9 mouse cellular contexts compared by ENCODE assay signal in the genomic region with DNA sequence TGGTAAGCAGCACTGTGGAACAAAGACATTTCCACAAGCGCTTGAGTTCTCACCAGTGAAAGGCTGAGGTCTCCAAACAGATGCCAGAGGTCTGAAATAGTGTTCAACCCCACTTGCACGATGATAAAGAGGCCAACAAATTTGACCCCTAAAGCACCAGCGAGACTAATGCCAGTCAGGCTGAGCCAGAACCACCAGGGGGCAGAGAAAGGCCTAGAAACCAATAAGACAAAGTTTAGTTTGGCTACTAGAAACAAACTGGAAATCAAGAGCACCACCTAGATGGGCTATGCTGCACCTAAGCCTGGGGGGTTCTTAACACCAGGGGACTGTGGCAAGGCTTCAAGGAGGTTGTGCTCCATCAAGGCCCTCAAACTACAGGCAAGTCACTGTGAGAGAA. TPM values are rescaled to one million over a fixed set of nuclear protein-coding genes. Genes with fewer than 3 reads are reported as not detected.
DNase-seq lines count a peak whose midpoint lies in the region; ATAC-seq and TF ChIP-seq lines count a peak whose summit lies in the region.
"Had no signal": no experiment of that assay in that cellular context is flagged by ENCODE, and none has a peak within 500 bp of the region (broad histone marks: within the 10 kb centered on the region; RNA-seq: fewer than 3 reads in every experiment).

No protein-coding gene starts in this region.

- TF ChIP-seq CTCF in thymus, adult 2 months (IDR thresholded peaks at IDR 0.05; ENCODE audit: borderline replicate concordance, control insufficient read depth, extremely low read depth, insufficient read depth, low read length, poor library complexity), result no peak
- TF ChIP-seq CTCF in embryonic fibroblast, embryonic 13.5 days (IDR thresholded peaks at IDR 0.05; ENCODE audit: borderline replicate concordance, insufficient read depth, low read length), result 0 out of 2 replicates have a peak, but pooled peaks have one; percentile 14

- no peak overlapping the region for H3K27ac ChIP-seq in thymus, adult 2 months (ENCODE audit: control insufficient read depth, insufficient read depth, low read length)
- no peak overlapping the region for H3K27ac ChIP-seq in embryonic fibroblast, embryonic 13.5 days (ENCODE audit: insufficient read depth, low read length)
- H3K27ac ChIP-seq: limb, embryonic 13.5 days had no signal

- H3K36me3 ChIP-seq in thymus, adult 2 months (ENCODE audit: control insufficient read depth, insufficient read depth, low read length), result no peaks in the 10 kb centered on the region

- WGBS in thymus, adult 2 months, result 76% methylated on average over 3 of the region's 3 CpGs

- no peaks in the 10 kb centered on the region for H3K27me3 ChIP-seq in thymus, adult 2 months (ENCODE audit: control insufficient read depth, insufficient read depth, low read length)
- H3K27me3 ChIP-seq: limb, embryonic 13.5 days had no signal

- H3K4me3 ChIP-seq in thymus, adult 2 months (ENCODE audit: control insufficient read depth, insufficient read depth, low read length), result no peak overlapping the region
- H3K4me3 ChIP-seq in embryonic fibroblast, embryonic 13.5 days (ENCODE audit: insufficient read depth, low read length), result no peak overlapping the region
- H3K4me3 ChIP-seq: limb, embryonic 13.5 days had no signal

- peak; percentile 75 for ATAC-seq in megakaryocyte progenitor cell, adult 5-6 weeks (replicated peaks; ENCODE audit: poor library complexity)

- peak; percentile 14 to 20 for DNase-seq in heart, postnatal 36 days
- DNase-seq in heart, adult 11 months, result no peak
- peak; percentile 41 for DNase-seq in thymus, adult 2 months
- no peak for DNase-seq in thymus, adult 18-20 months
- no peak for DNase-seq in layer of hippocampus, adult 8-10 months (ENCODE audit: low spot score in 2 of 2)
- DNase-seq in layer of hippocampus, postnatal 14 days (ENCODE audit: low spot score in 2 of 2), result no peak

- intact Hi-C loops in heart, postnatal 36 days (cut with DNase I), result loop anchor here (5.0 kb wide), 2 partner anchors 116 to 201 kb away; no protein-coding TSS in a partner anchor

- no peaks in the 10 kb centered on the region for H3K4me1 ChIP-seq in thymus, adult 2 months (replicated peaks; ENCODE audit: control insufficient read depth, insufficient read depth, low read length)
- H3K4me1 ChIP-seq in embryonic fibroblast, embryonic 13.5 days (ENCODE audit: control insufficient read depth, insufficient read depth, low read length), result no peaks in the 10 kb centered on the region
- H3K4me1 ChIP-seq: limb, embryonic 13.5 days had no signal

- no peak for TF ChIP-seq POLR2A in thymus, adult 2 months (IDR thresholded peaks at IDR 0.05; ENCODE audit: control insufficient read depth, extremely low read depth, insufficient read depth, low read length, poor library complexity)
- no peak for TF ChIP-seq POLR2A in embryonic fibroblast, embryonic 13.5 days (IDR thresholded peaks at IDR 0.05; ENCODE audit: low read depth, low read length)

RNA-seq across cellular contexts. Expression of gene Gstz1, which starts 15.3 kb away (rescaled TPM):
- 10 to 100 TPM; 47.6 TPM for total RNA-seq in heart, postnatal 36 days (2021)
- polyA plus RNA-seq in thymus, adult 2 months (2012; rRNA removed), result 39.0 and 46.9 TPM in 2 replicates
- polyA plus RNA-seq in embryonic fibroblast, embryonic 13.5 days (2011; ENCODE audit: insufficient read length, low read depth, missing spikeins), result 41.1 and 46.9 TPM in 2 replicates
- 30.9 and 31.3 TPM in 2 replicates for total RNA-seq in megakaryocyte progenitor cell, adult 5-6 weeks (2015)
- total RNA-seq in megakaryocyte progenitor cell, adult 5-6 weeks (2017), result 26.1 and 27.1 TPM in 2 replicates
- 10 to 100 TPM; 51.9 to 56.0 (median 54.8) TPM for total RNA-seq in layer of hippocampus, adult 8-10 months (2022)
- 10 to 100 TPM; 48.6 to 49.3 TPM for total RNA-seq in layer of hippocampus, postnatal 14 days (2021)

RNA-seq across cellular contexts. Expression of gene Pomt2, which starts 16.1 kb away (rescaled TPM):
- 10 to 100 TPM; 10.3 to 10.9 TPM for total RNA-seq in heart, postnatal 36 days (2021)
- 11.3 and 12.2 TPM in 2 replicates for polyA plus RNA-seq in thymus, adult 2 months (2012; rRNA removed)
- 23.3 and 26.9 TPM in 2 replicates for polyA plus RNA-seq in embryonic fibroblast, embryonic 13.5 days (2011; ENCODE audit: insufficient read length, low read depth, missing spikeins)
- total RNA-seq in megakaryocyte progenitor cell, adult 5-6 weeks (2015), result 6.4 and 7.7 TPM in 2 replicates
- total RNA-seq in megakaryocyte progenitor cell, adult 5-6 weeks (2017), result 10.3 and 10.9 TPM in 2 replicates
- total RNA-seq in layer of hippocampus, adult 8-10 months (2022), result 10 to 100 TPM; 18.0 to 19.8 (median 18.7) TPM
- 10 to 100 TPM; 19.0 to 21.3 TPM for total RNA-seq in layer of hippocampus, postnatal 14 days (2021)

RNA-seq across cellular contexts. Expression of gene Ngb, which starts 29.3 kb away (rescaled TPM):
- not detected for total RNA-seq in heart, postnatal 36 days (2021)
- polyA plus RNA-seq in thymus, adult 2 months (2012; rRNA removed), result 0.17 and 0.55 TPM in 2 replicates
- polyA plus RNA-seq in embryonic fibroblast, embryonic 13.5 days (2011; ENCODE audit: insufficient read length, low read depth, missing spikeins), result not detected in 2 replicates
- total RNA-seq in megakaryocyte progenitor cell, adult 5-6 weeks (2015), result 0.49 TPM in 1 of 2 replicates, not detected in the other
- total RNA-seq in megakaryocyte progenitor cell, adult 5-6 weeks (2017), result 0.51 and 0.75 TPM in 2 replicates
- total RNA-seq in layer of hippocampus, adult 8-10 months (2022), result 1 to 10 TPM; 2.6 to 4.2 (median 3.4) TPM
- 1 to 10 TPM; 1.5 to 2.6 TPM for total RNA-seq in layer of hippocampus, postnatal 14 days (2021)

Comparison
In these comparisons a context has a peak if more than half of its experiments do, and no peak if none do; other contexts are left out.
1. DNase-seq: peak in heart, postnatal 36 days (2 of 2) and thymus, adult 2 months (single experiment); none in heart, adult 11 months (single experiment), thymus, adult 18-20 months (0 of 2), layer of hippocampus, adult 8-10 months (0 of 2) and layer of hippocampus, postnatal 14 days (0 of 2).